Mouse (Mus musculus): ENCODE data around the gene Mgea5.
A peak's percentile ranks its signal among the peaks of the same experiment; 100 is the strongest.

Mgea5 gene

GRCm38 (mm10) chr19:45748206-45748605 lies 35.4 kb downstream of the Mgea5 start:
- no peak for DNase-seq (ENCODE audit: low spot score)

- peak; percentile 81 for DNase-seq (ENCODE audit: low spot score)
These were observed 36.4 kb downstream of the Mgea5 start for GRCm38 (mm10) chr19:45747028-45747867.

- DNase-seq (ENCODE audit: low spot score), result peak; percentile 76
These were observed 37.2 kb downstream of the Mgea5 start for GRCm38 (mm10) chr19:45746153-45747020.

- no peak for DNase-seq (ENCODE audit: low spot score)
These were observed 38.1 kb downstream of the Mgea5 start for GRCm38 (mm10) chr19:45745344-45746152.

- DNase-seq (ENCODE audit: low spot score), result no peak
These were observed 40.0 kb downstream of the Mgea5 start for GRCm38 (mm10) chr19:45743619-45744018.

GRCm38 (mm10) chr19:45742984-45743575 lies 40.6 kb downstream of the Mgea5 start:
- no peak for DNase-seq (ENCODE audit: low spot score)

GRCm38 (mm10) chr19:45742218-45742983 lies 41.2 kb downstream of the Mgea5 start, which contains the start of gene Fgf8:
TSS of gene Fgf8 (minus strand) at chr19:45742915.
- no peak for DNase-seq (ENCODE audit: low spot score)

GRCm38 (mm10) chr19:45741431-45742217 lies 42.0 kb downstream of the Mgea5 start:
- DNase-seq (ENCODE audit: low spot score), result no peak

- no peak for DNase-seq (ENCODE audit: low spot score)
These were observed 42.8 kb downstream of the Mgea5 start for GRCm38 (mm10) chr19:45740817-45741216.

GRCm38 (mm10) chr19:45740233-45740632 lies 43.4 kb downstream of the Mgea5 start:
- DNase-seq (ENCODE audit: low spot score), result no peak

- DNase-seq (ENCODE audit: low spot score), result no peak
These were observed 45.1 kb downstream of the Mgea5 start for GRCm38 (mm10) chr19:45738521-45738920.

- no peak for DNase-seq (ENCODE audit: low spot score)
These were observed 45.7 kb downstream of the Mgea5 start for GRCm38 (mm10) chr19:45737846-45738484.

- DNase-seq (ENCODE audit: low spot score), result no peak
These were observed 46.3 kb downstream of the Mgea5 start for GRCm38 (mm10) chr19:45737208-45737845.

GRCm38 (mm10) chr19:45736855-45737207 lies 46.8 kb downstream of the Mgea5 start:
- peak; percentile 25 for DNase-seq (ENCODE audit: low spot score)

- DNase-seq (ENCODE audit: low spot score), result no peak
These were observed 47.4 kb downstream of the Mgea5 start for GRCm38 (mm10) chr19:45736241-45736640.

- DNase-seq (ENCODE audit: low spot score), result no peak
These were observed 48.9 kb downstream of the Mgea5 start for GRCm38 (mm10) chr19:45734762-45735161.

- DNase-seq (ENCODE audit: low spot score), result no peak
These were observed 49.4 kb downstream of the Mgea5 start for GRCm38 (mm10) chr19:45734191-45734590.

- DNase-seq (ENCODE audit: low spot score), result no peak
These were observed 50.1 kb downstream of the Mgea5 start for GRCm38 (mm10) chr19:45733564-45733963.

- DNase-seq (ENCODE audit: low spot score), result no peak
These were observed 52.0 kb downstream of the Mgea5 start for GRCm38 (mm10) chr19:45731658-45732057.
